Mouse (Mus musculus) gastrocnemius, postnatal 36 days (tissue): ENCODE results near the gene Fam129a. TPM values are rescaled to one million over a fixed set of nuclear protein-coding genes. Genes with fewer than 3 reads are reported as not detected.
A peak's percentile ranks its signal among the peaks of the same experiment; 100 is the strongest.
"Not testable (repeated sequence)": the region's sequence is repeated elsewhere in the genome, so short reads cannot be mapped to it uniquely, and the experiment has no call there.

Experiments used
- DNase-seq, 2 experiments: peaks; one replicate each; pipeline ENCODE4 v3.0.0; 2022
- intact Hi-C: fragments of 180-260 bp; cut with DNase I; formaldehyde crosslinking; loops from one replicate; pipeline ENCODE4 v1.15.1; 2025
- total RNA-seq, 2 experiments: library from RNA; stranded (reverse); gene quantifications; 2 replicates each; pipeline ENCODE4 v1.2.3; 2021

Fam129a gene
- total RNA-seq, 2 experiments from 2014 or later: 9.5 to 10.4 TPM

DNA sequence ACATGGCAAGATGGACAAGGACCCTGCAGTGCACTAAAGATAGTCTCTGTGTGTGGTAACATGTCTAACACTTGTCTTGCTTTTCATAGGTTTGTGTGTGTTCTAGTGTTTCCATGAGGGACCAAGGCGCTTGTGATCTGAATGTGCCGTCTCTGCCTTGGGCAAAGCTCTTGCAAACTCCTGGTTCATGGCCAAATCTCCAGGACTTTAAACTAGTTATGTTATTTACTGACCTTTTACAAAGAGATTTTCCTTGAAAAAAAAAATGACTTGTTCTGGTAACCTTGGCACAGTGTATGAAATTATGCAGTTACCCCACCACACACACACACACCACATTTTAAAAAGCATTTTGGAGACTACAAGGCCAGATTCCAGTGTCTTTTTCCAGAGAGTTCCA is 149.6 kb downstream of the Fam129a start:
- intact Hi-C loops: no loop called here

GRCm38 (mm10) chr1:151721357-151721983 is 150.5 kb downstream of the Fam129a start:
- intact Hi-C loops: no loop called here
- DNase-seq: no peak

More for the DNA sequence above, 149.6 kb downstream of the Fam129a start:
- no peak for DNase-seq

- intact Hi-C loops: no loop called here
- no peak for DNase-seq
Measured at GRCm38 (mm10) chr1:151723771-151724170, 152.8 kb downstream of the Fam129a start.

- DNase-seq: no peak
- intact Hi-C loops: no loop called here
Measured at GRCm38 (mm10) chr1:151725590-151725989, 154.6 kb downstream of the Fam129a start.

GRCm38 (mm10) chr1:151726358-151726757 is 155.4 kb downstream of the Fam129a start:
- DNase-seq: no peak
- intact Hi-C loops: no loop called here

- intact Hi-C loops: no loop called here
- no peak for DNase-seq
Measured at GRCm38 (mm10) chr1:151728141-151728540, 157.2 kb downstream of the Fam129a start.

- DNase-seq: no peak
- intact Hi-C loops: no loop called here
Measured at GRCm38 (mm10) chr1:151737146-151737545, 166.2 kb downstream of the Fam129a start.

DNA sequence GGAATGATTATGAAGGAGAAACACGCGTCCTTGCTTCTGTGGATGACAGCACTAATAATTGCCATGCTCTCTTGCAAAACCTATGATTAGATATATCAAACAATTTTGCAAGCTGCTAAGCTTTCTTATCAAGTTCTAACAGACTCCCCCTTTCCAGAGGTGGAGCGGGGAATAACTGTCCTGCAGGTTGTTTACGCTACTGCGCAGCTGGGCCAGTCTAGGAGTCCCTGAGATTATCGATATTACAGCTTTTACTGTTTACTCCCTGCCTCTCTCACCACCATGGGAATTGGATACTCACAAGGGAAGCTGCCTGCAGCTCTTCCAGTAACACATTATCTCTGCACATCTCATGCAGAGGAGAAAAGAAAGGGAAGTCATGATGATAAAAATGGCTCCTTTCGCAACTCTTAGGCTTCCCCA is 170.2 kb downstream of the Fam129a start:
- intact Hi-C loops: no loop called here

GRCm38 (mm10) chr1:151749894-151750293 is 178.9 kb downstream of the Fam129a start:
- intact Hi-C loops, DNase-seq: not testable (repeated sequence)

More for the DNA sequence above, 170.2 kb downstream of the Fam129a start:
- no peak for DNase-seq

- intact Hi-C loops: no loop called here
- no peak for DNase-seq
Measured at GRCm38 (mm10) chr1:151752946-151753345, 182.0 kb downstream of the Fam129a start.

DNA sequence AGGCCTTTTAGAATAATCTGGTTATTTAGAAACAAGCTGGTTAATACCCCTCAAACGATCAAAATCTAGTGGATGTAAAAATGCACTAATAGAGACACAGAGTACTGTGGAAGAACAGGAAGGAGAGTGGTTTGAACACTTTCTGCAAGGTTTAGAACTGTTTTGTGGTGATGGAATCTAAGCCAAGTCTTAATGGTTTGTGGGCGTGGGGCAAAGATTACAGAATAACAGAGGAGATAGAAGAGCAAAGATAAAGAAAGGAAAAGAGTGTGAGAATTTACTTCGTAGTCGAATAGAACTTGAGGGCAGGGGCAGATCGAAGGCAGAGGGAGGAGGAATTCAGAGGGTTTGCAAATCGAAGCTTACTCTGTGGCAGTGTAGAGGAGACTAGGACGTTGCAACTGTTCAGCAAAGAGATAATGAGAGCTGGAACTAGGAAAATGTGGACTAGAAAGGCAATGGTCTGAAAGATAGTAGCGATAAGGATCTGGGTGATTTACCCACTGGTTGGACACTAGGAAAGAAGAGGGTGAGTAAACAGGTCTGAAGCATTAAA is 182.5 kb downstream of the Fam129a start:
- intact Hi-C loops: no loop called here
- DNase-seq: no peak

- intact Hi-C loops: no loop called here
- no peak for DNase-seq
Measured at GRCm38 (mm10) chr1:151754028-151754489, 183.1 kb downstream of the Fam129a start.

DNA sequence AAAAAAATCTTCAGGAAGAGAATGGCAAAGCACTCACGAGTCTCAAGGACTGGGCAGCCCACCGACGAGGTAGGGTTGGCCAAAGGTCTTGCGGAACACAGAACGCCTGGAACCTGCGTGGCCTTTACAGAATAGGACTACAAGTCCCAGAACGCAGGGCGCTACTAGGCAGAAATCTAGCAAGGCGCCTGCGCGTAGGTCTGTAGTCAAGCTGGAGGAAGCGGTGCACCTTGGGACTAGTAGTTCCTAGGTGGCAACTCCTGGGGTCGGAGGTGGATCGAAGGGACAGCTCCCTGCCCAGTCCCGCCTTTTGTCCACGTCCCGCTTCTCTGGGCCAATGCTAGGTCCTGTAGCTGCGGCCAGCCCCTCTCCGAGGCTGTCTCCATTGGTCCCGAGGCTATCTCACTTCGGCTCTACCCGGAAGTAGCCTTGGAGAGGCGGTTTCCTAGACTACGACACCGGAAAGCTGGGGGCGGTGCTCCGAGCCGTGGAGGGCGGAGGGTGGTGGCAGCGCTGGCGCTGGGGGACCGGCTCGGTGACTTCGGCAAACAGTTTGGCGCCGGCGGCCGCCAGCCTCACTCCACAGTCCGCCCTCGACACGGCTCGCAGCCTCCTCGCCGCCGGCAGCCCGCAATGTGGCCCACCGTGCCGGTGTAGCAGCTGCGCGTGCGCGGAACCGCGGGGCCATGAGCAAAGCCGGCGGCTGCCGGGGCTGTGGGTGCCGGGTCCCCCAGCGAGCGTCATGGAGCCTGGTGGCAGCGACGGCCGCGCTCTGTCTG is 184.1 kb downstream of the Fam129a start, which contains the start of gene Edem3:
Gene Edem3 (plus strand): TSS at position 491 of the 779 bp plus-strand sequence.
- intact Hi-C loops: no loop called here
- DNase-seq: peak; percentile 89 to 97

GRCm38 (mm10) chr1:151755660-151756424 is 184.9 kb downstream of the Fam129a start:
- intact Hi-C loops: no loop called here
- no peak for DNase-seq

- intact Hi-C loops: no loop called here
Measured at GRCm38 (mm10) chr1:151756425-151756728, 185.4 kb downstream of the Fam129a start.

GRCm38 (mm10) chr1:151758301-151758700 is 187.3 kb downstream of the Fam129a start:
- intact Hi-C loops: no loop called here
- no peak for DNase-seq

More at GRCm38 (mm10) chr1:151756425-151756728, 185.4 kb downstream of the Fam129a start:
- no peak for DNase-seq

DNA sequence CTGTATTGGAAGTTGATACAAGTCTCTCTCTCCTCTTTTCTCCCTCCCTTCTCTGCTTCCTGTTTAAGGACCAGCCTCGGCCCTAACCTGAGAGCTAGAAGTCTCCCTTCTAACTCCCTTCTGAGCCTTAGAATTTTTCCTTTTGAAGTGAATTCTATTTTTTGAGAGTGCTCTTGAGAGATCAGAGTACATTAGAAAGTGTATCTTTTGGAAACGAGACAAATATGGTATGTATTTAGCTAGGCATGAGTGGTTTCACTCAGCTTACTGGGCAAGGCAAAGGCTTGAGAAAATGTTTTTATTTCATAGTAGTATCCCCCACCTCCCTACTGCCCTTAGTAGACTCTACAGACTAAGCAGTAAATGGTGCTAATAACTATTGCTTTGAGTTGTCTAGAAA is 188.0 kb downstream of the Fam129a start:
- intact Hi-C loops: no loop called here
- DNase-seq: no peak

- no peak for DNase-seq
- intact Hi-C loops: no loop called here
Measured at GRCm38 (mm10) chr1:151764236-151764635, 193.2 kb downstream of the Fam129a start.

- intact Hi-C loops: no loop called here
- DNase-seq: no peak
Measured at GRCm38 (mm10) chr1:151766166-151766565, 195.2 kb downstream of the Fam129a start.

GRCm38 (mm10) chr1:151766976-151767654 is 196.1 kb downstream of the Fam129a start:
- no peak for DNase-seq
- intact Hi-C loops: no loop called here
